Mouse (Mus musculus): Measurements from ENCODE around the gene Krtap15.

- TF ChIP-seq GATA1 (IDR thresholded peaks at IDR 0.05; ENCODE audit: low read length): no peak
- no peak for TF ChIP-seq TAL1 (IDR thresholded peaks at IDR 0.05; ENCODE audit: low read length)
Observed at GRCm38 (mm10) chr16:88777596-88777995, 42.4 kb upstream of the Krtap15 start, which contains the start of gene Gm5965.

Data from erythroblast, embryonic 14.5 days (primary cell).